Mouse (Mus musculus): ENCODE measurements around the gene Sspn.

- TF ChIP-seq GATA1 (IDR thresholded peaks at IDR 0.05; ENCODE audit: borderline replicate concordance, low read length) (no peak), FLI1 (IDR thresholded peaks at IDR 0.05; ENCODE audit: low read length) (no peak)
These were observed 78.8 kb downstream of the Sspn start for GRCm38 (mm10) chr6:146010093-146010764.

Data from megakaryocyte, embryonic 14.5 days (primary cell).